Mouse (Mus musculus): ENCODE measurements around the gene Kdm4a. TPM values are rescaled to one million over a fixed set of nuclear protein-coding genes. Genes with fewer than 3 reads are reported as not detected.
A peak's percentile ranks its signal among the peaks of the same experiment; 100 is the strongest.

Kdm4a gene
- polyA plus RNA-seq, 1 experiment from 2014 or later: 40.6 TPM

DNA sequence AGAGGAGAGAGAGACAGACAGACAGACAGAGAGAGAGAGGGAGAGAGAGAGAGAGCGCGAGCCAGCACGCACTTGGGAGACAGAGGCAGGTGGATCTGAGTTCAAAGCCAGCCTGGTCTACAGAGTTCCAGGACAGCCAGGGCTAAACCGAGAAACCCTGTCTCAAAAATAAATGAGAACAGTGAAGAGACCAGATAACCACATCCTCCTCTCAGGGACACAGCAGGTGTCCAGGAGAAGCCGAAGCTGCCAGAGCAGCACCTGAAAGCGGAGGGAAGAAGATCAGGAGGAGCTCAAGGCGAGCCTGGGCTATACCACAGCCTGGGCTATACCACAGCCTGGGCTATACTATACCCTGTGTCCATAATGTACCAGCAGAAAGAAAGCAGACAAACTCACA lies 29.0 kb downstream of the Kdm4a start:
- peaks cover 18% of the 10 kb centered on the region for H3K4me1 ChIP-seq
- no peak overlapping the region for H3K4me3 ChIP-seq (replicated peaks)
- no peak overlapping the region for H3K4me2 ChIP-seq
- H3K27ac ChIP-seq (replicated peaks): no peak overlapping the region
- peaks cover 94% of the 10 kb centered on the region for H3K36me3 ChIP-seq
- no peak for ATAC-seq (ENCODE audit: low FRiP score)
- H3K9ac ChIP-seq (replicated peaks): no peak overlapping the region
- 94% methylated on average over 7 of the region's 7 CpGs for WGBS
- no peaks in the 10 kb centered on the region for H3K9me3 ChIP-seq (replicated peaks)
- H3K27me3 ChIP-seq (replicated peaks): no peaks in the 10 kb centered on the region

- Histone ChIP-seq H3K27ac (replicated peaks) (no peak overlapping the region), H3K27me3 (replicated peaks) (no peaks in the 10 kb centered on the region), H3K4me2 (no peak overlapping the region), H3K9me3 (replicated peaks) (no peaks in the 10 kb centered on the region), H3K9ac (replicated peaks) (no peak overlapping the region), H3K4me1 (peaks cover 18% of the 10 kb centered on the region), H3K36me3 (peaks cover 94% of the 10 kb centered on the region), H3K4me3 (replicated peaks) (no peak overlapping the region)
- ATAC-seq (ENCODE audit: low FRiP score): no peak
- 82% methylated on average over 14 of the region's 14 CpGs for WGBS
These were observed 29.7 kb downstream of the Kdm4a start for GRCm38 (mm10) chr4:118149956-118150680.

- ATAC-seq (ENCODE audit: low FRiP score): no peak
- H3K9ac ChIP-seq (replicated peaks): no peak overlapping the region
- H3K4me2 ChIP-seq: no peak overlapping the region
- peaks cover 18% of the 10 kb centered on the region for H3K4me1 ChIP-seq
- no peaks in the 10 kb centered on the region for H3K9me3 ChIP-seq (replicated peaks)
- 0 out of 2 replicates have a peak overlapping the region, but pooled peaks have one; percentile 6 for H3K27ac ChIP-seq (replicated peaks)
- H3K36me3 ChIP-seq: peaks cover 94% of the 10 kb centered on the region
- H3K4me3 ChIP-seq (replicated peaks): no peak overlapping the region
- WGBS: 84% methylated on average over 9 of the region's 10 CpGs
- H3K27me3 ChIP-seq (replicated peaks): no peaks in the 10 kb centered on the region
These were observed 30.7 kb downstream of the Kdm4a start for GRCm38 (mm10) chr4:118149055-118149576.

DNA sequence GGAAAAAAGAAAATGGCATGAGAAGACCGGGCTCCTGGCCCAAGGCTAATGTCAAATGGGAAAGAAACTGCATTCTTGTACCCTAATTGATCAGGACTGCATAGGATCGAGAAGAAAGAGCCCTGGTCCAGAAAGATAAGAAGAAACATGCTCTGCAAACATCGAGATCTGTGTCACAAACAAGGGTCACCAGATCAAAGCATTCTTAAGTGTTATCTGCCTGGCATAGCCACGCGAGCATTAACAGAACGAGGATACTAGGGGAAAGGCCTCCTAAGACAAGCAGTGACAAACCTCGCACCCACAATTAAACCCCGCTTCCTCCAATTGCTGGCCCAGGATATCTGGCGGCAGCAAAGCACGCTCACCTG lies 31.5 kb downstream of the Kdm4a start:
- peak overlapping the region; percentile 75 for H3K27ac ChIP-seq (replicated peaks)
- no peaks in the 10 kb centered on the region for H3K27me3 ChIP-seq (replicated peaks)
- WGBS: 88% methylated on average over 10 of the region's 10 CpGs
- no peak for ATAC-seq (ENCODE audit: low FRiP score)
- H3K4me2 ChIP-seq: no peak overlapping the region
- peaks cover 18% of the 10 kb centered on the region for H3K4me1 ChIP-seq
- no peak overlapping the region for H3K4me3 ChIP-seq (replicated peaks)
- H3K36me3 ChIP-seq: peaks cover 96% of the 10 kb centered on the region
- H3K9ac ChIP-seq (replicated peaks): no peak overlapping the region
- no peaks in the 10 kb centered on the region for H3K9me3 ChIP-seq (replicated peaks)

- Histone ChIP-seq H3K4me1 (peaks cover 18% of the 10 kb centered on the region), H3K9me3 (replicated peaks) (no peaks in the 10 kb centered on the region), H3K36me3 (peaks cover 96% of the 10 kb centered on the region), H3K4me3 (replicated peaks) (no peak overlapping the region), H3K27me3 (replicated peaks) (no peaks in the 10 kb centered on the region), H3K9ac (replicated peaks) (no peak overlapping the region), H3K4me2 (no peak overlapping the region), H3K27ac (replicated peaks) (peak overlapping the region; percentile 75)
- WGBS: 73% methylated on average over 19 of the region's 19 CpGs
- peak; percentile 73 for ATAC-seq (ENCODE audit: low FRiP score)
These were observed 32.1 kb downstream of the Kdm4a start for GRCm38 (mm10) chr4:118147547-118148316.

DNA sequence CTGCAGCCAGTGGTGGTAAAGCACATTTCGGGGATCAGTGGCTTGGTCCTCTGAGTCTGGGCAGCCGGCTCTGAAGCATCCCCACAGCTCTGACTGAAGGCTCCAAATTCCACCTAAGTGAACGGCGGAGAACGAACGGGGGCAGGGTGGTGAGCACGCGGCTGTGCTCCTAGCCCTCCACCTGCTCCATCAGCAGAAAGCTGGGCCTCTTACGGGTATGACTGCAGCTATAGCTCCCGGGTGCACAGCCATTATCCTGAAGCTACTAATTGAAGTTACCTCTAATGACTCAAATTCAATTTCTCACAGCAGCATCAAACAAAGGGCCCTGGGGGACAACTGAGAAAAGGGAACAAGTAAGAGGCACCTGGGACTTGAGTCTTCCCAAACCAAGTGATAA lies 32.8 kb downstream of the Kdm4a start:
- H3K9ac ChIP-seq (replicated peaks): no peak overlapping the region
- no peak overlapping the region for H3K4me3 ChIP-seq (replicated peaks)
- peaks cover 96% of the 10 kb centered on the region for H3K36me3 ChIP-seq
- 48% methylated on average over 10 of the region's 10 CpGs for WGBS
- peak overlapping the region; percentile 75 for H3K27ac ChIP-seq (replicated peaks)
- H3K4me2 ChIP-seq: no peak overlapping the region
- no peaks in the 10 kb centered on the region for H3K27me3 ChIP-seq (replicated peaks)
- peak; percentile 89 for ATAC-seq (ENCODE audit: low FRiP score)
- peaks cover 18% of the 10 kb centered on the region for H3K4me1 ChIP-seq
- H3K9me3 ChIP-seq (replicated peaks): no peaks in the 10 kb centered on the region

- Histone ChIP-seq H3K9me3 (replicated peaks) (no peaks in the 10 kb centered on the region), H3K27ac (replicated peaks) (no peak overlapping the region), H3K4me3 (replicated peaks) (no peak overlapping the region), H3K36me3 (peaks cover 96% of the 10 kb centered on the region), H3K4me2 (no peak overlapping the region), H3K4me1 (peaks cover 18% of the 10 kb centered on the region), H3K27me3 (replicated peaks) (no peaks in the 10 kb centered on the region), H3K9ac (replicated peaks) (no peak overlapping the region)
- WGBS: 84% methylated on average over 9 of the region's 9 CpGs
- ATAC-seq (ENCODE audit: low FRiP score): no peak
These were observed 35.5 kb downstream of the Kdm4a start for GRCm38 (mm10) chr4:118144324-118144723.

GRCm38 (mm10) chr4:118143679-118144078 lies 36.2 kb downstream of the Kdm4a start:
- H3K9me3 ChIP-seq (replicated peaks): no peaks in the 10 kb centered on the region
- no peak overlapping the region for H3K4me3 ChIP-seq (replicated peaks)
- WGBS: 90% methylated on average over 7 of the region's 7 CpGs
- no peak overlapping the region for H3K9ac ChIP-seq (replicated peaks)
- peaks cover 14% of the 10 kb centered on the region for H3K4me1 ChIP-seq
- no peak overlapping the region for H3K27ac ChIP-seq (replicated peaks)
- no peak overlapping the region for H3K4me2 ChIP-seq
- H3K27me3 ChIP-seq (replicated peaks): no peaks in the 10 kb centered on the region
- no peak for ATAC-seq (ENCODE audit: low FRiP score)
- peaks cover 94% of the 10 kb centered on the region for H3K36me3 ChIP-seq

DNA sequence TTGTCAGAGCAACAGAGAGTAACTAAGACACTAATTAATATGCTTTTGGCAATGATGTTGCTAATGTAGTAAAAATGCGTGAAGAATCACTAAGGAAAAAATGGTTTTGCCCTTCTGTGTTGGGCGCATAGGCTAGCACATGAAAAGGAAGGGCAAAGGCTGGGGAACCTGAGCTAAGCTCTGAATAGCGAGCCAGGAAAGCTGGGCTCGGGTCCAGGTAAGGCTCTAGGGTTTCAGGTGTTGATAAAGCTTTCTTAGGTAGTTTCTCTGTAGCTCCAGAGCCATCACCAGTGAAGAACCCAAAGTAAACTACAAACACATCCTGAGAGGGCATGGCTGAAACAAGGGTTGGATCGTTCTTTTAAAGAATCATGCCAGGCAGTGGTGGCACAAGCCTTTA lies 38.3 kb downstream of the Kdm4a start:
- Histone ChIP-seq H3K27me3 (replicated peaks) (no peaks in the 10 kb centered on the region), H3K4me2 (no peak overlapping the region), H3K27ac (replicated peaks) (no peak overlapping the region), H3K9ac (replicated peaks) (no peak overlapping the region), H3K36me3 (peaks cover 94% of the 10 kb centered on the region), H3K9me3 (replicated peaks) (no peaks in the 10 kb centered on the region), H3K4me1 (0 out of 2 replicates have a peak, but pooled peaks cover under 1% of the 10 kb centered on the region), H3K4me3 (replicated peaks) (no peak overlapping the region)
- no peak for ATAC-seq (ENCODE audit: low FRiP score)
- 95% methylated on average over 5 of the region's 5 CpGs for WGBS

GRCm38 (mm10) chr4:118138891-118139290 lies 41.0 kb downstream of the Kdm4a start:
- Histone ChIP-seq H3K4me1 (peaks cover 8% of the 10 kb centered on the region), H3K9ac (replicated peaks) (no peak overlapping the region), H3K4me2 (no peak overlapping the region), H3K4me3 (replicated peaks) (no peak overlapping the region), H3K27ac (replicated peaks) (no peak overlapping the region), H3K27me3 (replicated peaks) (no peaks in the 10 kb centered on the region), H3K9me3 (replicated peaks) (no peaks in the 10 kb centered on the region), H3K36me3 (peaks cover 74% of the 10 kb centered on the region)
- ATAC-seq (ENCODE audit: low FRiP score): no peak
- 55% methylated on average over 5 of the region's 5 CpGs for WGBS

GRCm38 (mm10) chr4:118137857-118138256 lies 42.0 kb downstream of the Kdm4a start:
- no peak overlapping the region for H3K4me2 ChIP-seq
- H3K27me3 ChIP-seq (replicated peaks): no peaks in the 10 kb centered on the region
- 82% methylated on average over 16 of the region's 16 CpGs for WGBS
- no peaks in the 10 kb centered on the region for H3K9me3 ChIP-seq (replicated peaks)
- no peak for ATAC-seq (ENCODE audit: low FRiP score)
- H3K4me1 ChIP-seq: peaks cover 18% of the 10 kb centered on the region
- H3K36me3 ChIP-seq: peaks cover 64% of the 10 kb centered on the region
- H3K27ac ChIP-seq (replicated peaks): no peak overlapping the region
- H3K4me3 ChIP-seq (replicated peaks): no peak overlapping the region
- H3K9ac ChIP-seq (replicated peaks): no peak overlapping the region

GRCm38 (mm10) chr4:118137311-118137710 lies 42.5 kb downstream of the Kdm4a start:
- peaks cover 24% of the 10 kb centered on the region for H3K4me1 ChIP-seq
- no peak for ATAC-seq (ENCODE audit: low FRiP score)
- WGBS: 91% methylated on average over 10 of the region's 10 CpGs
- H3K27me3 ChIP-seq (replicated peaks): no peaks in the 10 kb centered on the region
- H3K9ac ChIP-seq (replicated peaks): no peak overlapping the region
- peaks cover 58% of the 10 kb centered on the region for H3K36me3 ChIP-seq
- H3K27ac ChIP-seq (replicated peaks): no peak overlapping the region
- H3K9me3 ChIP-seq (replicated peaks): no peaks in the 10 kb centered on the region
- H3K4me2 ChIP-seq: no peak overlapping the region
- no peak overlapping the region for H3K4me3 ChIP-seq (replicated peaks)
